Mouse (Mus musculus) spleen, postnatal 4 days (tissue): ENCODE results near the gene Phb2.
A peak's percentile ranks its signal among the peaks of the same experiment; 100 is the strongest.
"Not testable (repeated sequence)": the region's sequence is repeated elsewhere in the genome, so short reads cannot be mapped to it uniquely, and the experiment has no call there.

Experiments used
- DNase-seq, 2 experiments: peaks; one replicate each; pipeline ENCODE4 v3.0.0; 2022; ENCODE audit warnings: low spot score in 2 of 2

Gene Phb2

GRCm38 (mm10) chr6:124711824-124712782 is at the start of gene Phb2, which contains the start of gene Emg1:
Phb2 (plus strand) TSS chr6:124712336.
Emg1 (minus strand) TSS chr6:124712178.
- DNase-seq = peak; percentile 98

GRCm38 (mm10) chr6:124662477-124663423 is 49.4 kb upstream of the Phb2 start, which contains the start of gene Lpcat3:
Lpcat3 (plus strand) TSS chr6:124663027.
- DNase-seq = peak; percentile 100

- no peak for DNase-seq
Measured at GRCm38 (mm10) chr6:124663424-124663795, 48.7 kb upstream of the Phb2 start.

- DNase-seq = no peak
Measured at GRCm38 (mm10) chr6:124664256-124664655, 47.9 kb upstream of the Phb2 start.

- no peak for DNase-seq
Measured at GRCm38 (mm10) chr6:124665011-124665410, 47.1 kb upstream of the Phb2 start.

- DNase-seq = no peak
Measured at GRCm38 (mm10) chr6:124669234-124669859, 42.8 kb upstream of the Phb2 start.

GRCm38 (mm10) chr6:124670281-124670900 is 41.7 kb upstream of the Phb2 start:
- no peak for DNase-seq

GRCm38 (mm10) chr6:124672100-124672499 is 40.0 kb upstream of the Phb2 start:
- no peak for DNase-seq

- DNase-seq = no peak
Measured at GRCm38 (mm10) chr6:124673619-124674018, 38.5 kb upstream of the Phb2 start.

- no peak for DNase-seq
Measured at GRCm38 (mm10) chr6:124674591-124674990, 37.5 kb upstream of the Phb2 start.

- no peak for DNase-seq
Measured at GRCm38 (mm10) chr6:124676171-124676570, 36.0 kb upstream of the Phb2 start.

GRCm38 (mm10) chr6:124678769-124679168 is 33.4 kb upstream of the Phb2 start:
- DNase-seq = no peak

- DNase-seq = no peak
Measured at GRCm38 (mm10) chr6:124679486-124679885, 32.6 kb upstream of the Phb2 start.

- DNase-seq = not testable (repeated sequence)
Measured at GRCm38 (mm10) chr6:124682291-124682690, 29.8 kb upstream of the Phb2 start.

- DNase-seq = no peak
Measured at GRCm38 (mm10) chr6:124683591-124684417, 28.3 kb upstream of the Phb2 start.

- DNase-seq = no peak
Measured at GRCm38 (mm10) chr6:124685606-124686386, 26.3 kb upstream of the Phb2 start.

- DNase-seq = not testable (repeated sequence)
Measured at GRCm38 (mm10) chr6:124686644-124687043, 25.5 kb upstream of the Phb2 start.

- DNase-seq = no peak
Measured at GRCm38 (mm10) chr6:124688151-124688758, 23.9 kb upstream of the Phb2 start.

GRCm38 (mm10) chr6:124689011-124689410 is 23.1 kb upstream of the Phb2 start:
- DNase-seq = no peak
